Mouse (Mus musculus): Measurements from ENCODE around the gene Tsc22d1. TPM values are rescaled to one million over a fixed set of nuclear protein-coding genes. Genes with fewer than 3 reads are reported as not detected.

Tsc22d1 gene
- total RNA-seq (2014; rRNA removed), result 574 and 673 TPM in 2 replicates
- 603 and 649 TPM in 2 replicates for polyA plus RNA-seq (2015; fragmentation: Nextera tagmentation; extraction: Ambion mirVana)

- Histone ChIP-seq H3K9ac (replicated peaks; ENCODE audit: low read length, poor library complexity, severe bottlenecking) (peak within 1 kb of the TSS; percentile 92), H3K27me3 (ENCODE audit: insufficient read depth, low read length) (no peaks in the 10 kb centered on the region), H3K27ac (ENCODE audit: low read depth, low read length) (peak within 1 kb of the TSS; percentile 98), H3K4me3 (ENCODE audit: low read depth, low read length) (peak within 1 kb of the TSS; percentile 75), H3K9me3 (ENCODE audit: low read length) (no peaks in the 10 kb centered on the region), H3K4me2 (ENCODE audit: low read depth, low read length, poor library complexity, severe bottlenecking) (peak within 1 kb of the TSS; percentile 90), H3K4me1 (ENCODE audit: insufficient read depth, low read length) (peaks cover 23% of the 10 kb centered on the region), H3K36me3 (ENCODE audit: insufficient read depth, low read length) (peaks cover 13% of the 10 kb centered on the region; the same call in 1 of the 2 replicates)
- ATAC-seq (ENCODE audit: low FRiP score) (no peak; the same call in 1 of the 2 replicates), DNase-seq (ENCODE audit: low spot score) (peak; percentile 61)
- TF ChIP-seq CTCF (IDR thresholded peaks at IDR 0.05), result no peak
- WGBS, result 1% methylated on average over 87 of the region's 128 CpGs
Observed at GRCm38 (mm10) chr14:76414862-76415780, at the start of gene Tsc22d1. Gene Tsc22d1, plus strand, starts transcription at chr14:76414961.

- Histone ChIP-seq H3K9ac (replicated peaks; ENCODE audit: low read length, poor library complexity, severe bottlenecking) (no peak overlapping the region), H3K36me3 (ENCODE audit: insufficient read depth, low read length) (no peaks in the 10 kb centered on the region), H3K4me2 (ENCODE audit: low read depth, low read length, poor library complexity, severe bottlenecking) (no peak overlapping the region), H3K27ac (ENCODE audit: low read depth, low read length) (no peak overlapping the region), H3K4me3 (ENCODE audit: low read depth, low read length) (no peak overlapping the region), H3K4me1 (ENCODE audit: insufficient read depth, low read length) (no peaks in the 10 kb centered on the region), H3K27me3 (ENCODE audit: insufficient read depth, low read length) (no peaks in the 10 kb centered on the region), H3K9me3 (ENCODE audit: low read length) (no peaks in the 10 kb centered on the region)
- DNase-seq (ENCODE audit: low spot score) (no peak), ATAC-seq (ENCODE audit: low FRiP score) (no peak)
- no peak for TF ChIP-seq CTCF (IDR thresholded peaks at IDR 0.05)
- 90% methylated on average over 6 of the region's 6 CpGs for WGBS
Observed at GRCm38 (mm10) chr14:76373638-76374037, 41.1 kb upstream of the Tsc22d1 start.

- Histone ChIP-seq H3K9me3 (ENCODE audit: low read length) (no peaks in the 10 kb centered on the region), H3K27ac (ENCODE audit: low read depth, low read length) (no peak overlapping the region), H3K9ac (replicated peaks; ENCODE audit: low read length, poor library complexity, severe bottlenecking) (no peak overlapping the region), H3K36me3 (ENCODE audit: insufficient read depth, low read length) (no peaks in the 10 kb centered on the region), H3K27me3 (ENCODE audit: insufficient read depth, low read length) (no peaks in the 10 kb centered on the region), H3K4me1 (ENCODE audit: insufficient read depth, low read length) (no peaks in the 10 kb centered on the region), H3K4me3 (ENCODE audit: low read depth, low read length) (no peak overlapping the region), H3K4me2 (ENCODE audit: low read depth, low read length, poor library complexity, severe bottlenecking) (no peak overlapping the region)
- no peak for DNase-seq (ENCODE audit: low spot score)
- WGBS, result 77% methylated on average over 6 of the region's 6 CpGs
- TF ChIP-seq CTCF (IDR thresholded peaks at IDR 0.05), result no peak
- ATAC-seq (ENCODE audit: low FRiP score), result no peak
Observed at GRCm38 (mm10) chr14:76374601-76375000, 40.2 kb upstream of the Tsc22d1 start.

GRCm38 (mm10) chr14:76376561-76376960, 38.2 kb upstream of the Tsc22d1 start:
- H3K4me2 ChIP-seq (ENCODE audit: low read depth, low read length, poor library complexity, severe bottlenecking), result no peak overlapping the region
- no peak overlapping the region for H3K27ac ChIP-seq (ENCODE audit: low read depth, low read length)
- TF ChIP-seq CTCF (IDR thresholded peaks at IDR 0.05), result no peak
- no peaks in the 10 kb centered on the region for H3K36me3 ChIP-seq (ENCODE audit: insufficient read depth, low read length)
- H3K9me3 ChIP-seq (ENCODE audit: low read length), result no peaks in the 10 kb centered on the region
- no peaks in the 10 kb centered on the region for H3K4me1 ChIP-seq (ENCODE audit: insufficient read depth, low read length)
- ATAC-seq (ENCODE audit: low FRiP score), result no peak
- no peak overlapping the region for H3K9ac ChIP-seq (replicated peaks; ENCODE audit: low read length, poor library complexity, severe bottlenecking)
- H3K27me3 ChIP-seq (ENCODE audit: insufficient read depth, low read length), result no peaks in the 10 kb centered on the region
- 87% methylated on average over 5 of the region's 5 CpGs for WGBS
- H3K4me3 ChIP-seq (ENCODE audit: low read depth, low read length), result no peak overlapping the region
- DNase-seq (ENCODE audit: low spot score), result no peak

- Histone ChIP-seq H3K27ac (ENCODE audit: low read depth, low read length) (no peak overlapping the region), H3K4me1 (ENCODE audit: insufficient read depth, low read length) (no peaks in the 10 kb centered on the region), H3K36me3 (ENCODE audit: insufficient read depth, low read length) (no peaks in the 10 kb centered on the region), H3K27me3 (ENCODE audit: insufficient read depth, low read length) (no peaks in the 10 kb centered on the region), H3K4me2 (ENCODE audit: low read depth, low read length, poor library complexity, severe bottlenecking) (no peak overlapping the region), H3K9me3 (ENCODE audit: low read length) (no peaks in the 10 kb centered on the region), H3K9ac (replicated peaks; ENCODE audit: low read length, poor library complexity, severe bottlenecking) (no peak overlapping the region), H3K4me3 (ENCODE audit: low read depth, low read length) (no peak overlapping the region)
- WGBS, result 95% methylated on average over 3 of the region's 3 CpGs
- DNase-seq (ENCODE audit: low spot score) (no peak), ATAC-seq (ENCODE audit: low FRiP score) (no peak)
- TF ChIP-seq CTCF (IDR thresholded peaks at IDR 0.05), result no peak
Observed at GRCm38 (mm10) chr14:76379411-76379810, 35.4 kb upstream of the Tsc22d1 start.

GRCm38 (mm10) chr14:76388025-76388424, 26.7 kb upstream of the Tsc22d1 start:
- DNase-seq (ENCODE audit: low spot score), result no peak
- ATAC-seq (ENCODE audit: low FRiP score), result no peak
- H3K4me2 ChIP-seq (ENCODE audit: low read depth, low read length, poor library complexity, severe bottlenecking), result no peak overlapping the region
- H3K27me3 ChIP-seq (ENCODE audit: insufficient read depth, low read length), result no peaks in the 10 kb centered on the region
- no peak for TF ChIP-seq CTCF (IDR thresholded peaks at IDR 0.05)
- WGBS, result 66% methylated on average over 7 of the region's 7 CpGs
- H3K9me3 ChIP-seq (ENCODE audit: low read length), result no peaks in the 10 kb centered on the region
- H3K27ac ChIP-seq (ENCODE audit: low read depth, low read length), result no peak overlapping the region
- H3K4me3 ChIP-seq (ENCODE audit: low read depth, low read length), result no peak overlapping the region
- no peaks in the 10 kb centered on the region for H3K4me1 ChIP-seq (ENCODE audit: insufficient read depth, low read length)
- H3K9ac ChIP-seq (replicated peaks; ENCODE audit: low read length, poor library complexity, severe bottlenecking), result no peak overlapping the region
- H3K36me3 ChIP-seq (ENCODE audit: insufficient read depth, low read length), result no peaks in the 10 kb centered on the region

Measured in midbrain, postnatal 0 days (tissue).